Mouse (Mus musculus) CH12.LX (cell line): ENCODE results near the gene Brd4. TPM values are rescaled to one million over a fixed set of nuclear protein-coding genes. Genes with fewer than 3 reads are reported as not detected.

Experiments
- DNase-seq: peaks from one replicate; pipeline ENCODE4 v3.0.0-alpha.2; 2013; ENCODE audit errors: extremely low read depth
- H3K27ac ChIP-seq: 2 replicates; pipeline ENCODE4 v1.5.1; 2012; ENCODE audit warnings: low read depth, mild to moderate bottlenecking, control low read depth, moderate library complexity; ENCODE audit not compliant: insufficient read depth
- H3K27me3 ChIP-seq: replicated peaks from 2 replicates; pipeline ENCODE3; 2012; ENCODE audit warnings: inconsistent platforms
- H3K36me3 ChIP-seq, 2 experiments: replicated peaks in 1 of 2; 2 replicates each; pipeline versions ENCODE3 to v1.6.1; 2012; ENCODE audit warnings: inconsistent platforms in 1 of 2, low read length in 1 of 2, mild to moderate bottlenecking in 1 of 2, mixed read lengths in 1 of 2, moderate library complexity in 1 of 2; ENCODE audit not compliant: control insufficient read depth in 1 of 2, insufficient read depth in 1 of 2
- H3K4me1 ChIP-seq, 2 experiments: 2 replicates each; pipeline ENCODE4 v1.6.1; 2012; ENCODE audit warnings: inconsistent platforms in 1 of 2, moderate library complexity in 1 of 2; ENCODE audit not compliant: insufficient read depth in 2 of 2, control insufficient read depth in 1 of 2
- H3K4me2 ChIP-seq: 2 replicates; pipeline ENCODE4 v1.6.1; 2012; ENCODE audit warnings: low read depth, mild to moderate bottlenecking, control low read depth; ENCODE audit not compliant: poor library complexity, insufficient read depth, severe bottlenecking
- H3K4me3 ChIP-seq, 3 experiments: fragments of 150-350 bp in 1 of 3; sonication (generic) in 1 of 3; replicated peaks in 1 of 3; 2 replicates each; pipeline versions ENCODE3 to v1.5.1; 2011 to 2012; ENCODE audit warnings: low read depth in 2 of 3, low read length in 2 of 3, mild to moderate bottlenecking in 2 of 3, moderate library complexity in 2 of 3, control low read depth in 1 of 3, improper control_type of control experiment in 1 of 3, inconsistent platforms in 1 of 3, mixed read lengths in 1 of 3; ENCODE audit not compliant: poor library complexity in 1 of 3
- H3K79me2 ChIP-seq: replicated peaks from 2 replicates; pipeline ENCODE4 v1.6.1; 2012; ENCODE audit warnings: mild to moderate bottlenecking, moderate library complexity; ENCODE audit not compliant: control insufficient read depth, poor library complexity, insufficient read depth, severe bottlenecking; ENCODE audit errors: extremely low read depth
- H3K9ac ChIP-seq: 2 replicates; pipeline ENCODE4 v1.6.1; 2012; ENCODE audit warnings: low read depth, mild to moderate bottlenecking, control low read depth, moderate library complexity; ENCODE audit not compliant: insufficient read depth
- H3K9me3 ChIP-seq: replicated peaks from 2 replicates; pipeline ENCODE3; 2012; ENCODE audit warnings: low read length, inconsistent platforms, mixed read lengths
- BHLHE40 ChIP-seq: IDR thresholded peaks from 2 replicates; pipeline ENCODE4 v1.6.1; 2011; ENCODE audit warnings: mild to moderate bottlenecking, low read depth, low read length, improper control_type of control experiment
- CHD1 ChIP-seq: IDR thresholded peaks from 2 replicates; pipeline ENCODE4 v1.6.1; 2012; ENCODE audit warnings: low read depth, low read length, improper control_type of control experiment, inconsistent platforms
- CHD2 ChIP-seq: IDR thresholded peaks from 2 replicates; pipeline ENCODE4 v1.6.1; 2011; ENCODE audit warnings: low read length, improper control_type of control experiment
- CTCF ChIP-seq, 2 experiments: IDR thresholded peaks in 1 of 2; conservative IDR thresholded peaks in 1 of 2; 2 replicates each; pipeline ENCODE4 v1.5.1; 2011 to 2012; ENCODE audit warnings: low read depth in 2 of 2, low read length in 2 of 2, improper control_type of control experiment in 1 of 2, inconsistent platforms in 1 of 2, mild to moderate bottlenecking in 1 of 2, moderate library complexity in 1 of 2
- E2F4 ChIP-seq: IDR thresholded peaks from 2 replicates; pipeline ENCODE4 v1.6.1; 2011; ENCODE audit warnings: low read depth, low read length, improper control_type of control experiment; ENCODE audit not compliant: insufficient replicate concordance
- EP300 ChIP-seq: IDR thresholded peaks from 2 replicates; pipeline ENCODE4 v1.6.1; 2011; ENCODE audit warnings: low read length, improper control_type of control experiment
- GABPA ChIP-seq: IDR thresholded peaks from 2 replicates; pipeline ENCODE4 v1.6.1; 2012; ENCODE audit warnings: low read depth, low read length, improper control_type of control experiment, inconsistent platforms; ENCODE audit not compliant: insufficient replicate concordance
- HCFC1 ChIP-seq: IDR thresholded peaks from 2 replicates; pipeline ENCODE4 v1.6.1; 2012; ENCODE audit warnings: low read depth, mild to moderate bottlenecking, inconsistent platforms, low read length, improper control_type of control experiment
- MAFK ChIP-seq: IDR thresholded peaks from 2 replicates; pipeline ENCODE4 v1.6.1; 2011; ENCODE audit warnings: low read length, improper control_type of control experiment; ENCODE audit not compliant: insufficient replicate concordance
- MAX ChIP-seq: IDR thresholded peaks from 2 replicates; pipeline ENCODE4 v1.6.1; 2011; ENCODE audit warnings: low read length, improper control_type of control experiment
- MYC ChIP-seq: IDR thresholded peaks from 2 replicates; pipeline ENCODE4 v1.6.1; 2011; ENCODE audit warnings: low read depth, mild to moderate bottlenecking, improper control_type of control experiment, low read length
- PAX5 ChIP-seq: IDR thresholded peaks from 2 replicates; pipeline ENCODE4 v1.6.1; 2012; ENCODE audit warnings: low read length, inconsistent platforms, mixed read lengths
- RAD21 ChIP-seq: IDR thresholded peaks from 2 replicates; pipeline ENCODE4 v1.6.1; 2011; ENCODE audit warnings: low read depth, mild to moderate bottlenecking, low read length, improper control_type of control experiment, moderate library complexity
- SMC3 ChIP-seq: IDR thresholded peaks from 2 replicates; pipeline ENCODE4 v1.6.1; 2011; ENCODE audit warnings: low read depth, low read length, improper control_type of control experiment
- TCF12 ChIP-seq: IDR thresholded peaks from 2 replicates; pipeline ENCODE4 v1.6.1; 2014; ENCODE audit warnings: low read depth, mild to moderate bottlenecking, inconsistent platforms, low read length, improper control_type of control experiment
- UBTF ChIP-seq: IDR thresholded peaks from 2 replicates; pipeline ENCODE4 v1.6.1; 2012; ENCODE audit warnings: low read depth, mild to moderate bottlenecking, inconsistent platforms, low read length, improper control_type of control experiment, moderate library complexity
- ZKSCAN1 ChIP-seq: IDR thresholded peaks from 2 replicates; pipeline ENCODE4 v1.6.1; 2012; ENCODE audit warnings: low read depth, inconsistent platforms, low read length, improper control_type of control experiment, borderline replicate concordance
- dilution Hi-C: fragments of 300-500 bp; cut with MboI; formaldehyde crosslinking; loops from 2 replicates; pipeline ENCODE4 v1.14.3; 2020; ENCODE audit warnings: low sequenced_read_pairs; ENCODE audit not compliant: extremely low pct_unique_long_range_greater_than_20kb, extremely low pct_ligation_motif_present
- in situ Hi-C: fragments of 300-500 bp; cut with MboI; formaldehyde crosslinking; loops from 3 replicates; pipeline ENCODE4 v1.14.3; 2019; ENCODE audit warnings: low sequenced_read_pairs, low pct_ligation_motif_present, low pct_unique_long_range_greater_than_20kb, mixed read lengths
- polyA plus RNA-seq: library from polyadenylated mRNA; unstranded; fragments of >175 nt; gene quantifications from 2 replicates; pipeline ENCODE4 v1.2.1, GENCODE M21; 2012; ENCODE audit warnings: low read depth; ENCODE audit not compliant: insufficient read length
- total RNA-seq, 2 experiments: library from RNA; depleted of rRNA; stranded (reverse); fragments of 300-350 nt in 1 of 2; fragments of >200 nt in 1 of 2; gene quantifications; 2 replicates each; pipeline ENCODE4 v1.2.3; 2012 to 2014

The Brd4 gene
- total and polyA plus RNA-seq, 3 experiments = 6.3 to 68.5 (median 19.1) TPM

GRCm38 (mm10) chr17:32209752-32210151 is 74.8 kb downstream of the Brd4 start:
- Histone ChIP-seq H3K27me3 (no peaks in the 10 kb centered on the region), H3K4me1 (no peaks in the 10 kb centered on the region), H3K27ac (no peak overlapping the region), H3K4me2 (no peak overlapping the region), H3K9me3 (no peaks in the 10 kb centered on the region), H3K36me3 (peaks cover 85 to 96% of the 10 kb centered on the region in 2 experiments), H3K79me2 (peaks cover 4% of the 10 kb centered on the region; the same call in 1 of the 2 replicates), H3K9ac (no peak overlapping the region), H3K4me3 (no peak overlapping the region)
- DNase-seq = peak; percentile 20
- in situ Hi-C loops = loop anchor here (10.0 kb wide), 1 partner anchor 65 kb away; no protein-coding TSS in a partner anchor
- dilution Hi-C loops = no loop called here
- peak; percentile 59 for TF ChIP-seq RAD21
- TF ChIP-seq UBTF = no peak
- TF ChIP-seq MAX = no peak
- no peak for TF ChIP-seq MYC
- TF ChIP-seq E2F4 = no peak
- no peak for TF ChIP-seq TCF12
- TF ChIP-seq CTCF (conservative IDR thresholded peaks at IDR 0.05 in 1 of 2, IDR thresholded peaks at IDR 0.05 in 1 of 2; ENCODE audit: low read depth in 2 of 2, low read length in 2 of 2) = peak in 1 of 2 experiments; percentile 67; a peak in 2 of 4 replicates
- no peak for TF ChIP-seq MAFK
- TF ChIP-seq ZKSCAN1 = no peak
- no peak for TF ChIP-seq HCFC1
- TF ChIP-seq SMC3 = peak; percentile 53
- TF ChIP-seq CHD2 = no peak
- TF ChIP-seq EP300 = no peak
- TF ChIP-seq PAX5 = no peak
- no peak for TF ChIP-seq BHLHE40

DNA sequence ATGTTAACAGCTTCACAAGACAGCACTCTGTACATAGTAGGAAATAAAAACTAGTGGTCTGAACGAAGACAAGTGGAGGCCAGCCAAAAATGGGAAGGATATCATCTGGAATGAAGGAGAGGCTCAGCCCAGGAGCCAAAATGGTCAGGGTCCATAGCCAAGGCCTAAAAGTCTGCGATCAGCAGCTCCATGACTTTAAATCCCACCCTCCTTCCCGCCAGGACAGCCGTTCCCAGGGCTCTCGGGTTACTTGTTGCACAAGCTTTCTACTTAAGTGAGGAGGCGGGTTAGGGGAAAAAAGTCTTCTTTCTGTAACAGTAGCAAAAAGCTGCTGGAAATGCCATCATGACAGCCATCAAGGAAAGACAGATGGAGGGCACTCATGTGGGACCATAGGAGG is 75.4 kb downstream of the Brd4 start:
- no peak for TF ChIP-seq MAX
- TF ChIP-seq CHD1 = no peak
- no peak for TF ChIP-seq HCFC1
- no peak for TF ChIP-seq GABPA
- H3K36me3 ChIP-seq = peaks cover 85 to 96% of the 10 kb centered on the region in 2 experiments
- H3K4me2 ChIP-seq = no peak overlapping the region
- no peak overlapping the region for H3K27ac ChIP-seq
- H3K79me2 ChIP-seq = peaks cover 4% of the 10 kb centered on the region; the same call in 1 of the 2 replicates
- H3K9me3 ChIP-seq = no peaks in the 10 kb centered on the region
- no peaks in the 10 kb centered on the region for H3K4me1 ChIP-seq
- no peaks in the 10 kb centered on the region for H3K27me3 ChIP-seq
- dilution Hi-C loops = no loop called here
- no peak overlapping the region for H3K4me3 ChIP-seq
- no peak for DNase-seq
- in situ Hi-C loops = loop anchor here (10.0 kb wide), 1 partner anchor 64 kb away; no protein-coding TSS in a partner anchor
- H3K9ac ChIP-seq = no peak overlapping the region
